Mouse (Mus musculus) gastrocnemius, adult 2 months (tissue): ENCODE data around the gene Maml2. TPM values are rescaled to one million over a fixed set of nuclear protein-coding genes. Genes with fewer than 3 reads are reported as not detected.
A peak's percentile ranks its signal among the peaks of the same experiment; 100 is the strongest.

Source experiments
- DNase-seq: peaks from one replicate; pipeline ENCODE4 v3.0.0; 2022
- H3K27ac ChIP-seq: fragments of 200-600 bp; 2 replicates; pipeline ENCODE4 v1.8.1; 2022; ENCODE audit warnings: mild to moderate bottlenecking
- H3K4me3 ChIP-seq: fragments of 200-600 bp; 2 replicates; pipeline ENCODE4 v1.8.1; 2022; ENCODE audit warnings: mild to moderate bottlenecking, moderate library complexity
- CTCF ChIP-seq: fragments of 200-600 bp; IDR thresholded peaks from 2 replicates; pipeline ENCODE4 v1.8.1; 2022; ENCODE audit warnings: antibody characterized with exemption, mild to moderate bottlenecking, moderate library complexity
- intact Hi-C: fragments of 180-260 bp; cut with DNase I; formaldehyde crosslinking; loops from one replicate; pipeline ENCODE4 v1.15.1; 2025
- total RNA-seq, 2 experiments: library from RNA; stranded (reverse); gene quantifications; 2 replicates each; pipeline ENCODE4 v1.2.3; 2021

Gene Maml2
- total RNA-seq, 2 experiments from 2014 or later: 2.9 to 3.0 TPM

DNA sequence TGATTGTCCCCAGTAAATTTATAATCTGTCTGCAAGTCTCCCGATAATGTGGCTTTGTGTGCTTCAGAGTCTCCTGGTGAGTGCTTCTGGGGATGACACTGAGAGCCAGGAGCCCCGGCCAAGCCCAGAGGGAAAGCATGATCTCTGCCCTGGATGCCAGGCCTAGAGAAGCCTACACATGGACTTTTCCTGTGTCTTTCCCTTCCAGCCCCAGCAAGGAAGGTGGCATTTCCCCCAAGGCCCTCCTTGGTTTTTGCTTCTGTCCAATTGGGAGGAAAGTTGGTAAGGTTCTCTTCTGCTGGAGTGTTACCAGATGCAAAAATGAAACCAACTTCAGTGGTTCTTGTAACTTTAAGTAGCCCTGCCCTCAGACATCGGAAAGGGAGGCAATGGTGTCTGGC is 2.3 kb downstream of the Maml2 start:
- Histone ChIP-seq H3K4me3 (peak overlapping the region; percentile 86), H3K27ac (peak overlapping the region; percentile 86)
- intact Hi-C loops: no loop called here
- no peak for TF ChIP-seq CTCF
- no peak for DNase-seq

DNA sequence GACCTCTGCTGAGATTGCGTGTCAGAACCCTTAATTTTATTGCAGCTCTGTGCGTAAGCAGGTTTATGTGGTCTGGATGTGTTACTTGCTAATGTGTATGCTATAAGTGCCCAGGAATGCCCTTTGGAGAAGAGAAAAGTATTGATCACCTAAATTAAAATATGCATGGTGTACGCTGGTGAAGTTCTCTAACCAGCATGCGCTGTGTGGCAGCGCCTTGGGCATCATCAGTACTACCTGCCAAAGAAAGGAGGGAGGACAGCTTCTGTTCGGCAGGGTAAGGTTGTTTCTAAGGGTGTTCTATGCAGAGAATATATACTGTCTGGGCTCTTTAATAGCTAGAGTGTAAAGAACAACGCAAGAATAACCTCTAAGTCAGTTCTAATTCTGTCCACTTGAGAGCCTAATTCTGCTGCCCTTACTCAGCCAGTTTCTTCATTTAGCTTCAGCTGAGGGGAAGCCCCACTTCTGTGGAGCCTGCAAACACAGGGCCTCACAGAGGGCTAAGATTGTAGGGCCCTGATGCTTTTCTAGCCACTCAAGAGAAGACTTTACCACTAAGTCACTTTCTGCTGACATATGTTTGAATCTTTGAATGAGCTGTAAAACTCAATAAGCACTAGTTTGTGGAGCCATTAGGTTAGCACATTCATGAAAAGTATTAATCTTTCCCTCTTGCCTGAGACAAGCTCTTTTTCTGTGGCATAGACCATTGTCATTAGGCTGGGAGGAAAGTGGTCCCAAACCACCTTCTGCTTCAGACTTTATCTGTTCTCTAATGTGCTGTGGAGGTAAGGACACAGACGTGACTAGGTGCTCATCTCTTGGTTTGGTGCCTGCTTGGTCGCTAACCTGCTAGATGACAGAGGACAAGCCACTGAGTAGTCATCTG is 3.4 kb downstream of the Maml2 start:
- TF ChIP-seq CTCF: no peak
- H3K27ac ChIP-seq: peak overlapping the region; percentile 86
- peak overlapping the region; percentile 86 for H3K4me3 ChIP-seq
- DNase-seq: no peak
- intact Hi-C loops: no loop called here

DNA sequence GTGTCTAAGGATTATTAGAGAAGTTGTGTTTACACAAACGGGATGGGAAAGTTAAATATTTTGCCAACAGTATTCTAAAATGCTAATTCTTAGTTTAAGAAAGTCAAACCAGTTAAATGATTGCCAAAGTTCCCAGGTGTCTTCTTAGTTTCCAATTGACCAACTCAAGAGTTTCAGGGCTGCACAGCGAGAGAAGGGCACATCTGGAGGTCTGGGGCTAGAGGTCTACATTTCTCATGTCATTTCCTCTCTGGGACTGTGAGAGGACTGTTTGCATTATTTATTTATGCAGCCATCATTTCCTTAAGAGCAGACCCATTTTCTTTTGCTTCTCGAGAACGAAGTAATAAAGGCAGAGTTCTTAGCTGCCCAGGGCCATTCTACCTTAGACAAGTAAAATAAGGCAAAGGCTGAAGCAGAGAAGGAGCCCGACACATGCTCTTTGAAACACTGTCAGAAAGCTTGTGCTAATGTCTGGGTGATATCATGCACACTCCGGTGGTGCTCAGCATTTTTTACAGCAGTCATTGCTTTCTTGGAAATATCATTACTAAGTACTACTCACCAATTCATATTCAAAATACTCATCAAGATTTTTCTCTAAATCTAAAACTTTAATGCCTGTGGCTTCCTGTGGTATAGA is 4.5 kb downstream of the Maml2 start:
- intact Hi-C loops: no loop called here
- no peak for DNase-seq
- Histone ChIP-seq H3K27ac (peak overlapping the region; percentile 86), H3K4me3 (peak overlapping the region; percentile 86; the same call in 1 of the 2 replicates)
- no peak for TF ChIP-seq CTCF

DNA sequence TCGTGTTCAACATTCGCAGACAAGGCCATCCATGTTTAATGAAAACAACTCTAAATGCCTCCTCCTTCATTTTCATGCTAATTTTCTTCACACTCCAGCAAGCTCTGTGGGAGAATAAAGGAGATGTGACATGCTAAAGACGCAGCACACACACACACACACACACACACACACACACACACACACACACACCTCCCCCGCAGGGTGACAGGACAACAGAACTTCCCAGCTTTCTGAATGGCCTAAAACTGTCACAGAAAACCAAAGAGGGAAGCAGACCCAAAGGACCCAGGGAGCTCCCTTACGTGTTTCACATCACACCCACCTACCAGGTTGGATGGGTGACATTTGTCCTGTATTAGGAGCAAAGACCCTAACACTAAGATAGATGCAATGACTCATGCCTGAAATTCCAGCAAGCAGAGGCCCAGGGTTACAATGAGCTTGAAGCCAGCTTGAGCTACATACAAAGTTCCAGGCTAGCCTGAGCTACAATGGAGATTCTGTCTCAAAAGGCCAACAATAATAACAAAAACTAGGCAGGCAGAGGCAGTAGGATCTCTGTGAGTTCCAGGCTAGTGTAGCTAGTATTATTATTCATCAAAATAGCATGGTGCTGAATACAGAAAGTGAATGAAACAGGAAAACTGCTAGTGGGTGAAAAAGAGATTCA is 5.5 kb downstream of the Maml2 start:
- Histone ChIP-seq H3K27ac (peak overlapping the region; percentile 71), H3K4me3 (peak overlapping the region; percentile 57; the same call in 1 of the 2 replicates)
- intact Hi-C loops: no loop called here
- no peak for DNase-seq
- TF ChIP-seq CTCF: no peak

DNA sequence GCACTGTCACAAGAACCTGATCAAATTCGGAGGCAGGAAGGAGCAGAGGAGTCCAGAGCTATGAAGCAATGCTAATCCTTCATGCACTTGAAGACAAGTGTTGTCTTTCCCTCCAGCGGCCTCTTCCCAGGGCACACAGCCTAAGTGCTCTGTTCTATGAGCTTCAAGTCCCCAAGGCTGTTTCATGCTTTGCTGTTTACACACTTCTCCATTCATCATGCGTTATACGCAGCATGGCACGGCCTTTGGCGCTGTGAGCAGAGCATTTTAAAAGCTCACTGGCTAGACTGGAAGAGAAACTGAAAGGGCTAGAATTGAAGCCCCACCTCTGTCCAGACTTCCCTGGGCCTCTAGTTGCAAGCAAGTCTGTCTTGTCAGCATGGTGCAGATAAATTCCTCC is 6.2 kb downstream of the Maml2 start:
- no peak for TF ChIP-seq CTCF
- peak overlapping the region; percentile 57 for H3K4me3 ChIP-seq
- peak; percentile 51 for DNase-seq
- intact Hi-C loops: no loop called here
- peak overlapping the region; percentile 71 for H3K27ac ChIP-seq

DNA sequence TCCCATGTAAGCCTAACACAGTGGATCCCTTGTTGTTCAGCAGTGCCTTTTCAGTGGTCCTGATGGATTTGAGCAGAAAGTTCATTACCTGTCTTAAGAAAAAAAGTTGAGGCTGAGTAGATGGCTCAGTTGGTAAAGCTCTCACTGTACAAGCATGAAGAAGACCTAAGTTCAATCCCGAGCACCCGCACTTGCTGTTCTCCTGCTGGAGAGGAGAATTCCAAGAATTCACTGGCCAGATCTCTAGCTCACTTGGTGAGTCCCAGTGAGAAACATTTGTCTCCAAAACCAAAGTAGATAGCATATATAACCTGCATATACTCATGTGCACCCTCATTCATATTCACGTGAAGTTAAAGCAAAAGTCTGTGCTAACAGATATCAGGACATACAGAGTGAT is 8.7 kb downstream of the Maml2 start:
- intact Hi-C loops: no loop called here
- H3K27ac ChIP-seq: peak overlapping the region; percentile 48
- TF ChIP-seq CTCF: no peak
- DNase-seq: no peak
- no peak overlapping the region for H3K4me3 ChIP-seq

DNA sequence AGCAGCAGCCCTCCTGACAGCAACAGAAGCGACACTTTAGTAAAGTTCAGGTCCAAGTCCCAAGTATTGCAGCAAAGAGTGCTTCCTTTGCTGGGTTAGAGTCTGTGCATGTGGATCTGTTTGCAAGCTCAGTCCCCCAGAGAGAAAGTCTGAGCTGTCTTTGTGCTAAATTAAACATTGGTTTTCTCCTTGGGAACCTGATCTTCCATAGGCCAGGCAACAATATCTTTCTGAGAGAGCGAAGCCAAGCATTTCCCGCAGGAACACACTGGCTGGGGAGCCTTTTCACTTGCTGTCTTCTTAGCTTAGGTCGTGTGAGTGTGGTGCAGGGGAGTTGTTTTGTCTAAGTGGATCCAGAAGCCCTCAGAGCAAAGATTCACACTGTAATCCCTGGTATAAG is 9.5 kb downstream of the Maml2 start:
- Histone ChIP-seq H3K27ac (peak overlapping the region; percentile 48), H3K4me3 (no peak overlapping the region)
- DNase-seq: no peak
- no peak for TF ChIP-seq CTCF
- intact Hi-C loops: no loop called here

DNA sequence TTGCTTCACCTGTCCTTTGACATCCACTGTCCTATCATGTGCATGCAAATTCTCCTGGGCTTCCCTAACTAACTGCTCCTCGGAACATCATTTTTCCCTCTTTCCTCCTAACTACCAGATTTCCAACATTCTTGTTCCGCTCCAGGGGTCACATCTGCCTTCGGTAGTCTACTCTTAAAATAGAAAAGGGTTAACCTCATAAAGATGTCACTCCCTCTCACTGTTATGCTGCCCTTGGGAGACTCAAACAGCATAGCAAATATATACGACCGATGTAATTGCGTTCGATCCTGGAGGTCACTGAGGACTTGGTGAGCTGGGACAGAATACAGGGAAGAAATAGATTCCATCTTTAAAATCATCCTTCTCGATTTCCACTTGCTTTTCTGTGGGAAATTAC is 11.0 kb downstream of the Maml2 start:
- intact Hi-C loops: no loop called here
- Histone ChIP-seq H3K4me3 (no peak overlapping the region), H3K27ac (no peak overlapping the region)
- no peak for TF ChIP-seq CTCF
- no peak for DNase-seq

DNA sequence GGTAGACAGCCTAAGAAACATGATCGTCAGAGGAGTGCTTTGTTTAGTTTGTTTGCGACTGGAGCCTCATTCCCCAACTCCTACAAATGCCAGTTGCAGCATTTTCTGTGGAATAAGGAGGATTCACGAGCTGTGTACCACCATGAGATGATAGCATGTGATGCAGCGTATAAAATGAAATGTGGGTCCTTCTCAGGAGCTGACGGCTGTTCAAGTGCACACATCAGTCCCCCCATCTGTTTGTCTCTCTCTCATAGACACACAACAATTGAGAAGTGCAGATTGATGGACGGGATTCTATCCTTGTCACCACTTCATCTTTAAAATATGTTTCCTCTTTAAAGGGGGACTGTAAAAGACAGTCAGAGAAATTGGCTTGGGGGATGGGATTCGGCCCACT is 12.1 kb downstream of the Maml2 start:
- intact Hi-C loops: no loop called here
- no peak for DNase-seq
- TF ChIP-seq CTCF: no peak
- Histone ChIP-seq H3K4me3 (no peak overlapping the region), H3K27ac (no peak overlapping the region)

DNA sequence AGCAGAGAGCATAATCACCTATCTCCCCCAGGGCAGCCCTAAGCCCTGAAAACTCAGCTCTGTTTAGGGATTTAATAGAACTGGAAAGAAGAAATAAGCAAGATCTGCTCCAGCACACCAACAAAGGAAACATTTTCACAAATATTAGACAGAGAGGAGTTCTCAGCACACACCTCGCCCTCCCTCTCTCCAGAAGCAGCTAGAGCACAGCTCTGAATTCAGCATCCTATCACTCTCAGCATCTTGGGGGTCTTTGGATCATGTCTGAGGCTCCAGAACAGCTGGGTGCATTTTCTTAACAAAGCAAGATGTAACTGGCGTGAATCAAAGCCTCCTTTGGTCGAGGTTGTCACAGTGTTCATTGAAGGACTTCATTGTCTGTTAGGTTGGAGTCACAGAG is 12.5 kb downstream of the Maml2 start:
- no peak overlapping the region for H3K4me3 ChIP-seq
- no peak overlapping the region for H3K27ac ChIP-seq
- no peak for TF ChIP-seq CTCF
- intact Hi-C loops: no loop called here
- no peak for DNase-seq

DNA sequence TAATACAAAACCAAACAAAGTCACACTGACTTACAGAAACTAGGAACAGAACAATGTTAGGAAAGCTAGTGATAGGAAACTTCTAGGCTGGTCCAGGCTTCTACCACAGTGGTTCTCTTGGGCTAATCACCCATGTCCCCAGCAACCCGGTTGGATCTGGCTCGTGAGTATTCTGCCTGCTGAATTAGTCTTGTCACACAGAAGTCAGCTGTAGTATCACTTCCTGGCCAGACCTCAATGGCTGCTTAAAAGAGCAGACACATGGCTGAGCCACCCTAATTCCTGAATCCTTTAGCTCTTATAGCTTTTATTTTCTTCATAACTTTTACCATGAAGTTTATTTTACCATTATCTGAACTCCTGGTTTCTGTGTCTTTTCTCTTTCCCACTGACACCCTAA is 13.3 kb downstream of the Maml2 start:
- intact Hi-C loops: no loop called here
- TF ChIP-seq CTCF: no peak
- no peak overlapping the region for H3K4me3 ChIP-seq
- no peak for DNase-seq
- no peak overlapping the region for H3K27ac ChIP-seq

DNA sequence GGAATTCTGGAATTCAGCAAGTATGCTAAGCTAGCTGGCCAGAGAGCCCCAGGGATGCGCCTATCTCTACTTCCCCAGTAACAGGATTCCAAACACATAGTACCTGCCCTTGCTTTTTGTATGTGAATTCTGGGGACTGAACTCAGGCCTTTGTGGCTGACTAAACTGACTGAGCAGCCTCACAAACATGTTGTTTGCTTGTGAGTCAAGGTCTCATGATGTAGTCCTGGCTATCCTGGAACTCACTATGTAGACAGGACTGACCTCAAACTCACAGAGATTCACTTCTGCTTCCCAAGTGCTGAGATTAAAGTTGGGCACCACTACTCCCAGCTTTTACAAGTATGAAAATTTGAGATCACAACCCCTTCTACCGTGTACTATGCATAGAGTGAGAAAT is 16.2 kb downstream of the Maml2 start:
- no peak for TF ChIP-seq CTCF
- no peak overlapping the region for H3K27ac ChIP-seq
- H3K4me3 ChIP-seq: no peak overlapping the region
- intact Hi-C loops: no loop called here
- DNase-seq: no peak

DNA sequence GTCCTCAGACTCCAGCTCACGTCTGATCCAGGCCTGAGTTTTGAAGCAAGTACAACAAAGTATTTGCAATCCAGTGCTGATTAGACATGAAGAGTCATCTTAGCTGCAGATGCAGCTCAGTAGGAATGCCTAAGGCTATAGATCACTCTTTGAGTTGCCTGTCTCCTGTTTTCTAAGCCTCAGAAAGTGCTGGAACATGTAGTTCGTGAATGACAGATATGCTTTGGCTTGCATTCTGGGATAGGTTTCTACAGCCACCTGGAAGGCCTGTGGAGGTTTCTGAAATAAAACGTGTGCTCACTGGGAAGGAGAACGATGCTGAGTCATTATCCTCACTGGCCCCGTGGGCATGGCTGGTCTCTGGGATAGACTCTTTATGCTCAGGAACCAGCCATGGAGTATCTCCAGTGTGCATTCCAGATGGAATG is 16.8 kb downstream of the Maml2 start:
- no peak for TF ChIP-seq CTCF
- Histone ChIP-seq H3K4me3 (no peak overlapping the region), H3K27ac (peak overlapping the region; percentile 28; the same call in 1 of the 2 replicates)
- intact Hi-C loops: no loop called here
- no peak for DNase-seq
